11 mouse cellular contexts compared by ENCODE assay signal in genomic region chr9:72701441-72701840, GRCm38 (mm10).
"Had no signal": no experiment of that assay in that cellular context is flagged by ENCODE, and none has a peak within 500 bp of the region (broad histone marks: within the 10 kb centered on the region; RNA-seq: fewer than 3 reads in every experiment).

No protein-coding gene starts in this region.

- H3K4me3 ChIP-seq: layer of hippocampus, adult 2 months; limb, embryonic 13.5 days; liver, embryonic 15.5 days; midbrain, embryonic 13.5 days; neural tube, embryonic 15.5 days had no signal

- H3K4me2 ChIP-seq: limb, embryonic 13.5 days; liver, embryonic 15.5 days; midbrain, embryonic 13.5 days; neural tube, embryonic 15.5 days had no signal

- H3K9me3 ChIP-seq: limb, embryonic 13.5 days; liver, embryonic 15.5 days; midbrain, embryonic 13.5 days; neural tube, embryonic 15.5 days had no signal

- DNase-seq: kidney, postnatal 4 days; left cerebral cortex, postnatal 4 days; lung, adult 2 months; right cerebral cortex, postnatal 25 days; thymus, adult 18-20 months; thymus, postnatal 14 days had no signal

- H3K27ac ChIP-seq: liver, embryonic 15.5 days; midbrain, embryonic 13.5 days; neural tube, embryonic 15.5 days had no signal

- H3K9ac ChIP-seq: limb, embryonic 13.5 days; liver, embryonic 15.5 days; midbrain, embryonic 13.5 days; neural tube, embryonic 15.5 days had no signal

- ATAC-seq: midbrain, embryonic 13.5 days had no signal

- H3K27me3 ChIP-seq: limb, embryonic 13.5 days; liver, embryonic 15.5 days; midbrain, embryonic 13.5 days; neural tube, embryonic 15.5 days had no signal
